Mouse (Mus musculus) stomach, embryonic 16.5 days (tissue): ENCODE results near the gene Nfya. TPM values are rescaled to one million over a fixed set of nuclear protein-coding genes. Genes with fewer than 3 reads are reported as not detected.
A peak's percentile ranks its signal among the peaks of the same experiment; 100 is the strongest.

Experiments
- ATAC-seq: fragments of 200-750 bp; cut with Nextera tagmentation; 2 replicates; pipeline ENCODE4 v1.8.0; 2017; ENCODE audit warnings: moderate number of reproducible peaks, moderate TSS enrichment; ENCODE audit not compliant: insufficient read depth, low FRiP score
- H3K27ac ChIP-seq: fragments of 300-500 bp; sonication (generic); 2 replicates; pipeline ENCODE4 v1.5.1; 2014; ENCODE audit warnings: low read length
- H3K27me3 ChIP-seq: fragments of 300-500 bp; sonication (generic); 2 replicates; pipeline ENCODE4 v1.6.1; 2014; ENCODE audit warnings: low read length, control low read depth, mixed read lengths; ENCODE audit not compliant: control insufficient read depth, insufficient read depth
- H3K36me3 ChIP-seq: fragments of 300-500 bp; sonication (generic); 2 replicates; pipeline ENCODE4 v1.6.1; 2014; ENCODE audit warnings: low read length; ENCODE audit not compliant: control insufficient read depth, insufficient read depth
- H3K4me1 ChIP-seq: fragments of 300-500 bp; sonication (generic); 2 replicates; pipeline ENCODE4 v1.6.1; 2014; ENCODE audit warnings: low read length, control low read depth, mixed read lengths; ENCODE audit not compliant: control insufficient read depth, insufficient read depth
- H3K4me2 ChIP-seq: fragments of 300-500 bp; sonication (generic); 2 replicates; pipeline ENCODE4 v1.6.1; 2014; ENCODE audit warnings: low read depth, low read length, mixed read lengths
- H3K4me3 ChIP-seq: fragments of 300-500 bp; sonication (generic); replicated peaks from 2 replicates; pipeline ENCODE4 v1.5.1; 2014; ENCODE audit warnings: mild to moderate bottlenecking, low read length
- H3K9ac ChIP-seq: fragments of 300-500 bp; sonication (generic); 2 replicates; pipeline ENCODE4 v1.6.1; 2014; ENCODE audit warnings: low read length
- H3K9me3 ChIP-seq: fragments of 300-500 bp; sonication (generic); replicated peaks from 2 replicates; pipeline ENCODE4 v1.6.1; 2016; ENCODE audit warnings: low read length, control low read depth; ENCODE audit not compliant: control insufficient read depth
- WGBS: fragments of 180-500 bp; shearing (Covaris S2); extraction: QIAGEN DNeasy Blood & Tissue Kit; methylation state at CpG from one replicate; pipeline ENCODE4 v1.1.7; 2014; 5-methylcytosine and 5-hydroxymethylcytosine counted together
- polyA plus RNA-seq: library from polyadenylated mRNA; unstranded; fragments of >200 nt; fragmentation: Nextera tagmentation; extraction: Ambion mirVana; gene quantifications from 2 replicates; pipeline ENCODE4 v1.2.1, GENCODE M21; 2015

Nfya gene
- polyA plus RNA-seq, 1 experiment from 2014 or later = 11.3 TPM

DNA sequence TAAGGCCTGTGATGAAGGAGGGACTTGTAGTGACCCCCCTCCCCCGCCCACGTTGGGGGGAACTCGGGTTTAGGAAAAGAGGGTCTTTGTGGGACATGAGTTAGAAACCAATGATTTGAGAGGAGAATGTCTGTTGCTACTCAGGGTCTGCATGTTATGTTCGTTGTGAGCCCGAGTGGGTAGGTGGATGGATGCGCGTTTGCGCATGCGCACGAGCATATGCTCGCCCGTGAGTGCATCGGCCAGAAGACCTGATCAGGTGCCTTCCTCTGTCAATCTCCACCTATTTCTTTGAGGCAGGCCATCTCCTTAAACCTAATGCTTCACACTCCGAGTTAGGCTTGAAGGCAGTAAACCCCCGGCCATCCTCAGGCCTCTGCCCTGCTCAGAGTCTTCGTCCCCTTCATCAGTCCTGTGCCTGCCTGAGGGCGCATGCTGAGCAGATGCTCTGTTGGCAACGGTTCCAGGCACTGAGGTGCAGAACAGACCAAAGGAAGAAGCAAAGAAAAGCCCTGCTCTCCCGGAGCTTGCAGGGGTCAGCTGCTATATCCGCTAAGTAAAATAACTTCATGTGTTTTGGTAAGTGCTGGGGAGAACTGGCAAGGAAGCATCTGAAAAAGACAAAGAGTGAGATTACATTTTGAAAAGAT is 23.4 kb upstream of the Nfya start:
- H3K36me3 ChIP-seq = no peaks in the 10 kb centered on the region
- no peaks in the 10 kb centered on the region for H3K9me3 ChIP-seq
- H3K9ac ChIP-seq = peak overlapping the region; percentile 1
- no peaks in the 10 kb centered on the region for H3K27me3 ChIP-seq
- no peak overlapping the region for H3K4me2 ChIP-seq
- 67% methylated on average over 20 of the region's 20 CpGs for WGBS
- ATAC-seq = no peak
- peak overlapping the region; percentile 21; the same call in 1 of the 2 replicates for H3K27ac ChIP-seq
- no peak overlapping the region for H3K4me3 ChIP-seq
- H3K4me1 ChIP-seq = peaks cover 54% of the 10 kb centered on the region

DNA sequence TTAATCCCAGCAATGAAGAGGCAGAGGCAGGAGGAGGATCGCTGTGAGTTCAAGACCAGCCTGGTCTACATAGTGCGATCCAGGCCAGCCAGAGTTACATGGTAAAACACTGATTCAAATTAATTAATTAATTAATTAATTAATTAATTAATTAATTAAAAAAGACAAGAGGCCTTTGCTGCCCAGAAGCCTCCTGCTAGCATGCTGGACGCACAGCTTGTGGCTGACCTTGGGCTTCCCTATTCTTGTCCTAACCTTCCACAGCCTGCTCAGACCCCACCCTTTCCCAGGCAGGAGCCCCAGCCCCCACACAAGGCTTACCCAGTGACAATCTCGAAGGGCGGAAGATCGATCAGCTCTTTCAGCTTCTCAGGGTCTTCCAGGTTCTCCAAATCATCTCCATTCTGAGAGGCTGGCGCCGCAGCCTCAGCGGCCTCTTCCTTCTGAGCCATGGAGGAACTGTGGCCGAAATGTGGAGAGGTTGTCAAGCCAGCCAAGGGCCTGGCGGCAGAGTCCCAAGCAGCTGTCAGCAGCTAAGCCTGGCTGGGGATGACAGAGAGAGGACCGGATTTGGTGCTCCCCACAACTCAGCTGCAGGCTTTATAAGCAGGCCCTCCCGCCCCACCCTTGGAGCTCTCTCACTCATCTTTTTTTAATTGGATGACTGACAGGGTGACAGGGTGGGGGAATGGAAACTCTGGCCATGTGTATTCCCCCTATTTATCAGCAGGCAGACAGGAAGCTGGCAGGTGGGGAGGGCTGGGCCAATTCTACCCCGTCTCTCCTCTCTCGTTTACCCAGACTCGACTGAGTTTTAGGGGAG is 22.7 kb upstream of the Nfya start, which contains the start of gene Apobec2:
TSS of gene Apobec2 (minus strand) at position 773 of the 823 bp plus-strand sequence.
- Histone ChIP-seq H3K27ac (peak within 1 kb of the TSS; percentile 21), H3K27me3 (no peaks in the 10 kb centered on the region), H3K4me1 (peaks cover 53% of the 10 kb centered on the region), H3K4me2 (no peak within 1 kb of the TSS), H3K4me3 (no peak within 1 kb of the TSS), H3K9me3 (no peaks in the 10 kb centered on the region), H3K9ac (peak within 1 kb of the TSS; percentile 1), H3K36me3 (no peaks in the 10 kb centered on the region)
- WGBS = 43% methylated on average over 16 of the region's 16 CpGs
- ATAC-seq = no peak

GRCm38 (mm10) chr17:48431054-48431453 is 21.3 kb upstream of the Nfya start:
- Histone ChIP-seq H3K9ac (no peak overlapping the region), H3K4me2 (no peak overlapping the region), H3K4me1 (peaks cover 55% of the 10 kb centered on the region), H3K27ac (peak overlapping the region; percentile 70), H3K27me3 (no peaks in the 10 kb centered on the region), H3K9me3 (no peaks in the 10 kb centered on the region), H3K4me3 (no peak overlapping the region), H3K36me3 (no peaks in the 10 kb centered on the region)
- ATAC-seq = no peak
- 61% methylated on average over 5 of the region's 5 CpGs for WGBS

GRCm38 (mm10) chr17:48430394-48430793 is 20.7 kb upstream of the Nfya start:
- H3K36me3 ChIP-seq = no peaks in the 10 kb centered on the region
- ATAC-seq = no peak
- no peaks in the 10 kb centered on the region for H3K27me3 ChIP-seq
- WGBS = 14% methylated on average over 5 of the region's 5 CpGs
- H3K9ac ChIP-seq = no peak overlapping the region
- H3K4me2 ChIP-seq = peak overlapping the region; percentile 21; the same call in 1 of the 2 replicates
- peak overlapping the region; percentile 70 for H3K27ac ChIP-seq
- no peak overlapping the region for H3K4me3 ChIP-seq
- H3K4me1 ChIP-seq = peaks cover 61% of the 10 kb centered on the region
- no peaks in the 10 kb centered on the region for H3K9me3 ChIP-seq

GRCm38 (mm10) chr17:48427852-48428530 is 18.3 kb upstream of the Nfya start:
- Histone ChIP-seq H3K4me2 (no peak overlapping the region), H3K4me3 (no peak overlapping the region), H3K4me1 (peaks cover 63% of the 10 kb centered on the region), H3K9me3 (no peaks in the 10 kb centered on the region), H3K27me3 (no peaks in the 10 kb centered on the region), H3K27ac (peak overlapping the region; percentile 36), H3K36me3 (no peaks in the 10 kb centered on the region), H3K9ac (peak overlapping the region; percentile 5; the same call in 1 of the 2 replicates)
- 65% methylated on average over 11 of the region's 11 CpGs for WGBS
- ATAC-seq = no peak

DNA sequence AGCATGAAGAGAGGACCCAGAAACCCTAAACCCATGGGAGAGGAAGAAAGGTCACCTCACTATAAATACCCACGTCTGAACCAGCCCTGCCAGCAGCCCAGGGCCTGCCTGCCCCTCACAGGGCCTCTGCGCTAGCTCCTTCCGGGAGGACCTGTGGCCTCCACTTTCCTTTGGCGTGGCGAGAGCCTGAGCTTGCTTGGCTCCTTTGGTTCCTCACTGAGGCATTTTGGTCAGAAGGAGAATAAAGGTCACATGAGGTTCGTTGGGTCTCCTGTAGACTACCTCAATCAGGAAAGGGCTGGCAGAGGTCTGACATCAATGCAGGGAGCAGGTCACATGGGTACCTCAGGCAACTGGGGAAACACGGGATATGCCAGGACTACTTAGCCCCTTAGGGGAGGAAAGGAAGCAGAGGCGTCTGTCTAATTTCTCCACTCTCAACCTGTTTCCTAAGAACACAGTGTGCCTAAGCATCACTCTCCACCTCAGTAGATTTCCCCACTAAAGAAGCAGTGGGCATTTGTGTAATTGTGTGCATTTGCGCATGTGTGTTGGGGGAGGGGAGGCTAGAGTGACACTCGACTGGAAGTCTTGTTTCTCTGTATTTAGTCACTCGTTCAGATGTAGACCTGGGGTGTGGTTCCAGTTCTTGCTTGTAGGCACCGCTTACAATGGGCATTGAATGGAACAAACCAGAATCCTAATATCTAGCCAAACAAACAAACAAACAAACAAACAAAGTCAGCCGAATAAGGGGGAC is 17.5 kb upstream of the Nfya start:
- Histone ChIP-seq H3K27ac (peak overlapping the region; percentile 70), H3K4me1 (peaks cover 55% of the 10 kb centered on the region), H3K4me2 (no peak overlapping the region), H3K36me3 (no peaks in the 10 kb centered on the region), H3K4me3 (no peak overlapping the region), H3K9me3 (no peaks in the 10 kb centered on the region), H3K9ac (peak overlapping the region; percentile 24), H3K27me3 (no peaks in the 10 kb centered on the region)
- WGBS = 56% methylated on average over 13 of the region's 13 CpGs
- ATAC-seq = 0 out of 2 replicates have a peak, but pooled peaks have one; percentile 24

DNA sequence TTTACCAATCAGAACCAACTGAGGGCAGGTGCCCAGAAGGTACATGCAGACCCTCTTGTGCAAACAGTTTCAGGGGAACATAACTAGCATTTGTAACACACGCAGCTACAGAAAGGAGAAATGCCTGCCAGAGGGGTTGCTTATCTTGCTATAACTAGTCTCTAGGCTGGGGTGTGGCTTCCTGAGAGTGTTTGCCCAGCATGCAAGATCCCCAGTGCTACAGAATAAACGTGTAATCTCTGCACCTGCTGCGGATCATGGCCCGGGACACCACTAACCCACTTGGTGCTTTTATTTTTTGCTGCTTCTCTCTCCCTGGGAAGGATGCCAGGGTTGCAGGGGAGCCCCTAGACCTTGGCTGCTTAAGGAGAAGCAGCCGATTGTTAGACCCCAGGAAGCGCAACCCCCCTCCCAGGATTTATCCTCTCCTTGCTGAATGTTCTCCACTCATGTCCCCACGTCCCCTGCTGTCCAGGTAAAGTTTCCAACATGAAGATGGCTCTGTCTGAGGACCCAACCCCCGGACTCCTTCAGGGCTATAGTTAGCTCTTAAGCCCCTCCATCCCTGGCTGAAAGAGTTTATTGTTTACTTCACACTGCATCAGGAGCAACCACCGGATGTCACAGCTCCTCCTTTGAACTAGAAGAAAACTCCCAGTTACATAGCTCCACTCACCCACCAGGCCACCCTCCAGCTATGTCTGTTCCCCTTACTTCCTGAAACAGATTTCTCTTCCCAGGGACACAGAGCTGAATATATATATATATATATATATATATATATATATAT is 16.3 kb upstream of the Nfya start:
- peak overlapping the region; percentile 15; the same call in 1 of the 2 replicates for H3K4me2 ChIP-seq

DNA sequence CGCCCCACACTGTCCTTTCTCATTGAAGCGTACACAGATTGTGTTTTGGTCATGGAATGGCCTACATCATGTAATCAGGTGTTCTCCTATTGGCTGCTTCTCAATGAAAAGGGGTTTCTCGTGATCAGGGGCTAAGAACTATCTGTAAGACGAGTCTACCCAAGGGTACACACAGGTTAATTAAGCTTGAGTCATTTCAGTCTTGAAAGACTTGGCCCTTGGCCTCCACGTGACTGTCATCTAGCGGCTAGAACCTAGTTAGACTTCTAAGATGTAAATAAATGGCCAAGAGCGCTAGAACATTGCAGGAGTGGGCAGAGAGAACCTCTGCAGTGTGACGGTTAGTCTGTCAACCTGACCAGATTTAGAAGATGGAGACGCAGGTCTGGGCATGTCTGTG is 14.5 kb upstream of the Nfya start:
- Histone ChIP-seq H3K4me3 (no peak overlapping the region), H3K27ac (no peak overlapping the region), H3K9ac (no peak overlapping the region), H3K36me3 (no peaks in the 10 kb centered on the region), H3K27me3 (no peaks in the 10 kb centered on the region), H3K4me1 (peaks cover 32% of the 10 kb centered on the region), H3K9me3 (no peaks in the 10 kb centered on the region), H3K4me2 (no peak overlapping the region)
- 83% methylated on average over 9 of the region's 9 CpGs for WGBS
- ATAC-seq = no peak

More for the DNA sequence above, 16.3 kb upstream of the Nfya start:
- no peaks in the 10 kb centered on the region for H3K36me3 ChIP-seq
- peak; percentile 74; the same call in 1 of the 2 replicates for ATAC-seq
- WGBS = 26% methylated on average over 9 of the region's 9 CpGs
- H3K9me3 ChIP-seq = no peaks in the 10 kb centered on the region
- peak overlapping the region; percentile 93 for H3K27ac ChIP-seq
- H3K4me3 ChIP-seq = no peak overlapping the region
- no peaks in the 10 kb centered on the region for H3K27me3 ChIP-seq
- H3K9ac ChIP-seq = peak overlapping the region; percentile 44
- peaks cover 44% of the 10 kb centered on the region for H3K4me1 ChIP-seq
